Mouse (Mus musculus) adrenal gland, adult 8-10 months (tissue): Measurements from ENCODE around the gene Eml1. TPM values are rescaled to one million over a fixed set of nuclear protein-coding genes. Genes with fewer than 3 reads are reported as not detected.

Source experiments
- DNase-seq: peaks from one replicate; pipeline ENCODE4 v3.0.0; 2022
- total RNA-seq, 4 experiments: library from RNA; stranded (reverse); gene quantifications; 2 replicates each; pipeline ENCODE4 v1.2.4; 2022

Gene Eml1
- total RNA-seq, 4 experiments from 2014 or later, result 15.2 to 31.0 (median 22.8) TPM

GRCm38 (mm10) chr12:108374689-108375088 lies 3.9 kb downstream of the Eml1 start:
- no peak for DNase-seq

GRCm38 (mm10) chr12:108378379-108379133 lies 7.8 kb downstream of the Eml1 start:
- no peak for DNase-seq

GRCm38 (mm10) chr12:108386476-108387232 lies 15.9 kb downstream of the Eml1 start:
- DNase-seq, result no peak

GRCm38 (mm10) chr12:108389718-108390117 lies 19.0 kb downstream of the Eml1 start:
- no peak for DNase-seq

- no peak for DNase-seq
Measured at GRCm38 (mm10) chr12:108392254-108393044, 21.7 kb downstream of the Eml1 start.

- DNase-seq, result no peak
Measured at GRCm38 (mm10) chr12:108393082-108393481, 22.3 kb downstream of the Eml1 start.

- peak; percentile 92 for DNase-seq
Measured at GRCm38 (mm10) chr12:108393637-108394036, 22.9 kb downstream of the Eml1 start.

- DNase-seq, result no peak
Measured at GRCm38 (mm10) chr12:108394534-108395284, 24.0 kb downstream of the Eml1 start.

GRCm38 (mm10) chr12:108395285-108395660 lies 24.5 kb downstream of the Eml1 start:
- DNase-seq, result no peak

GRCm38 (mm10) chr12:108396081-108396947 lies 25.6 kb downstream of the Eml1 start:
- peak; percentile 67 for DNase-seq

- peak; percentile 43 for DNase-seq
Measured at GRCm38 (mm10) chr12:108398681-108399080, 27.9 kb downstream of the Eml1 start.

- no peak for DNase-seq
Measured at GRCm38 (mm10) chr12:108399191-108399590, 28.4 kb downstream of the Eml1 start.

- DNase-seq, result no peak
Measured at GRCm38 (mm10) chr12:108400951-108401350, 30.2 kb downstream of the Eml1 start.

GRCm38 (mm10) chr12:108403957-108404356 lies 33.2 kb downstream of the Eml1 start:
- DNase-seq, result peak; percentile 62

GRCm38 (mm10) chr12:108409100-108409499 lies 38.3 kb downstream of the Eml1 start:
- no peak for DNase-seq

- DNase-seq, result no peak
Measured at GRCm38 (mm10) chr12:108410416-108411208, 39.9 kb downstream of the Eml1 start.

GRCm38 (mm10) chr12:108414932-108415331 lies 44.2 kb downstream of the Eml1 start:
- no peak for DNase-seq

GRCm38 (mm10) chr12:108419570-108419969 lies 48.8 kb downstream of the Eml1 start:
- no peak for DNase-seq

GRCm38 (mm10) chr12:108421477-108421876 lies 50.7 kb downstream of the Eml1 start:
- no peak for DNase-seq

- no peak for DNase-seq
Measured at GRCm38 (mm10) chr12:108422495-108422857, 51.7 kb downstream of the Eml1 start.
